Mouse (Mus musculus): ENCODE measurements around the gene Trim47. TPM values are rescaled to one million over a fixed set of nuclear protein-coding genes. Genes with fewer than 3 reads are reported as not detected.
A peak's percentile ranks its signal among the peaks of the same experiment; 100 is the strongest.
"Not testable (repeated sequence)": the region's sequence is repeated elsewhere in the genome, so short reads cannot be mapped to it uniquely, and the experiment has no call there.

Trim47 gene
- polyA plus RNA-seq, 1 experiment from 2014 or later: 5.3 TPM

DNA sequence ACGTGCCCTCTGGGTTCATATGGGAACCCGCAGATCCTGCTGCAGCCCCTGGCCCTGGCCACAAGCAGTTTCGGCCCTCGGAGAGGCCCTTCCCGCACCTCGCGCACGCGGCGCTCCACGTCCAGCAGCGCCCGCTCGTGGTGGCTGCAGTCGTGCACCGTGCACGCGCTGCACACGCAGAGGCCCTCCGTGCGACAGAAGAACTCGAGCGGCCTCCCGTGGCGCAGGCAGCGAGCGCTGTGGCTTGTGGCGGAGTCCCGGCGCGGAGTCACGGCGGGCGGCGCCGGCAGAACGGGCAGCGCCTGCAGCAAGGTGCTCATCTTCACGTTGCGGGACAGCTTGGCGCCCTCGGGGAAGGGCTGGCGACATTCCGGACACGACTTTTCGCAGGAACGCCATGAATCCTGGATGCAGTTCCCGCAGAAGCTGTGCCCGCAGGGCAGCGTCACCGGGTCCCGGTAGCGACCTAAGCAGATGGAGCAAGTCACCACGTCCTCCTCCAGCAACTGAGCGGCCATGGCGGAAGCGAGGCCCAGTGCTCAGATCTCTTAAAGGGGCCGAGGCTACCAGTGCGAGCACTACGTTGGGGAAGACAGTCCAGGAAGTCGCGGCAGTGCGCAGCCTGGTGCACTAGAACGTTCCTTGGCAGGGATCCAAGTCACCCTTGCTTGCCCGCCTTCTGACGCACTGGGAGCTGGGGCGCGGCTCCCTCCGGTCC, 3.6 kb upstream of the Trim47 start, which contains the start of gene Trim65:
Trim65 (minus strand) TSS at position 641 of the 718 bp plus-strand sequence.
- Histone ChIP-seq H3K27me3 (ENCODE audit: control insufficient read depth, insufficient read depth, low read length) (no peaks in the 10 kb centered on the region), H3K4me3 (replicated peaks; ENCODE audit: low read depth, low read length) (peak within 1 kb of the TSS; percentile 55), H3K36me3 (ENCODE audit: control insufficient read depth, insufficient read depth, low read length) (peaks cover 29% of the 10 kb centered on the region), H3K9me3 (ENCODE audit: control insufficient read depth, low read length) (no peaks in the 10 kb centered on the region), H3K27ac (replicated peaks; ENCODE audit: low read depth, low read length) (peak within 1 kb of the TSS; percentile 90), H3K4me2 (ENCODE audit: low read length) (peak within 1 kb of the TSS; percentile 70), H3K4me1 (ENCODE audit: control insufficient read depth, insufficient read depth, low read length) (peaks cover 10% of the 10 kb centered on the region; the same call in 1 of the 2 replicates), H3K9ac (replicated peaks; ENCODE audit: low read length) (peak within 1 kb of the TSS; percentile 71)
- 2% methylated on average over 69 of the region's 69 CpGs for WGBS
- DNase-seq: peak; percentile 95
- ATAC-seq (ENCODE audit: low FRiP score, low TSS enrichment): peak; percentile 84

DNA sequence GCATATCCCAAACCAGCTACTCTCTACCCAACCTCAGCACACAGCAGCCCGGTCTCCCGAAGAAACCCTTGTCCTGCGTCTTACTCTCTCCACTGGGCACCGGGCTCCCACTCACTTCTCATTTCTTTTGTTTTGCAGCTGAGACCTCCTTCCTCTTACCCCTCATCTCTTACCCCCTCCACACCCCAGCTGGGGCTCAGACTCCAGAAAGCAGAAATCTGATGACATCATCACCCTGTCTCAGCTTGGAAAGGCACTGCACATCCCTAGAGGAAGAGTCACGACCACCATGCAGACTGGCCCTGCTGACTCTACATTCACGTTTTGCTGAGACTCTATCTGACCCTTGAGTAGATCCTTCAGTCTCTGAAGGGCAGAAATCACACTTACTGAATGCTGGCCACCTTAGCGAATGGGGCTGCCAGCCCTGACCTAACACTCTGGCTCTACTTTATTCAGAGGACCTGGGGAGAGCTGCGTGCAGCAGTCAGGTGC, 3.0 kb upstream of the Trim47 start:
- 23% methylated on average over 8 of the region's 8 CpGs for WGBS
- Histone ChIP-seq H3K4me3 (replicated peaks; ENCODE audit: low read depth, low read length) (peak overlapping the region; percentile 55), H3K36me3 (ENCODE audit: control insufficient read depth, insufficient read depth, low read length) (peaks cover 31% of the 10 kb centered on the region), H3K27ac (replicated peaks; ENCODE audit: low read depth, low read length) (peak overlapping the region; percentile 90), H3K27me3 (ENCODE audit: control insufficient read depth, insufficient read depth, low read length) (no peaks in the 10 kb centered on the region), H3K4me1 (ENCODE audit: control insufficient read depth, insufficient read depth, low read length) (peaks cover 10% of the 10 kb centered on the region; the same call in 1 of the 2 replicates), H3K4me2 (ENCODE audit: low read length) (peak overlapping the region; percentile 70), H3K9me3 (ENCODE audit: control insufficient read depth, low read length) (no peaks in the 10 kb centered on the region), H3K9ac (replicated peaks; ENCODE audit: low read length) (peak overlapping the region; percentile 71)
- ATAC-seq (ENCODE audit: low FRiP score, low TSS enrichment) (peak; percentile 29), DNase-seq (peak; percentile 57)

DNA sequence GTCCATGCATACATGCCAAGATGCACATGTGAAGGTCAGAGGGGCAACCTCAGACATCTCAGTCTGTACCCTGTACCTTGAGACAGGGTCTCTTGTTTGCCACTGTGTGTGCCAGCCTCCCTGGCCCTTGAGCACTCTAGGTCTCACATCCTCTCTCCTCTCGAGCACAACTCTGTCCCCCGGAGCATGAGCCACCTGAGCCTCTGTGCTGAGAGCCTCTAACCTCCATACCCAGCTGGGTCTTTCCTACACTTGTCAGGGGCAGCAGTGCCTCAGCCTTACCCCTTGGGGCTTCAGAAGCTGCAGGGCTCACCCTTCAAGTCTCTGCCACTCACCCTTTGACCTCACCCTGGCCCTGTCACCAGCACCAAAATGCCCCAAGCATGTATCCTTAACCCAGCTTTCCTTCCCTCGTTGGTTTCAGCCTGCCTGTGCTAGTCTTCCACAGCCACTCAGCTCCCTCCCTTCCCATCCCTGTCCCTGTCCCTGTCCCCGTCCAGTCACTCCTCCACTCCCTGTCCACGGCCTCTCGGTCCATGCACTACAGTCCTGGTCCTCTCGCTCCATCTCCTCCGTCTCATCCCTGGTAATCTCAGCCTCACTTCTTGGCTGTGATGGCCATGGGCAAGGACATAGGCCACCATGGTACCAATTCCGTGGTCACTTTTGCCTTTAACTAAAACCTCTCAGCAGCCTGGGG, 2.2 kb upstream of the Trim47 start:
- 82% methylated on average over 9 of the region's 9 CpGs for WGBS
- no peaks in the 10 kb centered on the region for H3K27me3 ChIP-seq (ENCODE audit: control insufficient read depth, insufficient read depth, low read length)
- no peak for DNase-seq
- H3K9ac ChIP-seq (replicated peaks; ENCODE audit: low read length): no peak overlapping the region
- H3K27ac ChIP-seq (replicated peaks; ENCODE audit: low read depth, low read length): no peak overlapping the region
- H3K4me3 ChIP-seq (replicated peaks; ENCODE audit: low read depth, low read length): no peak overlapping the region
- H3K9me3 ChIP-seq (ENCODE audit: control insufficient read depth, low read length): no peaks in the 10 kb centered on the region
- H3K4me2 ChIP-seq (ENCODE audit: low read length): peak overlapping the region; percentile 70; the same call in 1 of the 2 replicates
- H3K36me3 ChIP-seq (ENCODE audit: control insufficient read depth, insufficient read depth, low read length): peaks cover 23% of the 10 kb centered on the region
- H3K4me1 ChIP-seq (ENCODE audit: control insufficient read depth, insufficient read depth, low read length): peaks cover 10% of the 10 kb centered on the region; the same call in 1 of the 2 replicates
- ATAC-seq (ENCODE audit: low FRiP score, low TSS enrichment): no peak

DNA sequence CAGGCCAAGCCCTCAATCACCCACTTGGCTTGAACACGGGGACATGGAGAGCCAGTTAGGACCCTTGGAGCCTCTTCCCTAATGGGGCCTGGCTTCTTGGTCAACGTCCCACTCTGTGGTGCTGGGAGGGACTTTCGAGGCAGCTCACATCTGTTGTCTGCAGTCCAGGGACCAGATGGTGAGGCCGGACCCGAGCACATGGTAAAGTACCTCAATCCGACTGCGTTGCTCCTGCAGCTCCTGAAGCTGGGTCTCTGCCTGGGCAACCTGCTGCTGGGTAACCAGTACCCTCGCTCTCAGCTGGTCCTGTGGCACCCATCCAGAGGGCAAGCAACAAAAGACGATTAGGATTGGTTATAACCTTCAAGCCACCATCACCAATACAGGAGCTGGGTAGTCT, 976 bp upstream of the Trim47 start:
- ATAC-seq (ENCODE audit: low FRiP score, low TSS enrichment): no peak
- Histone ChIP-seq H3K27me3 (ENCODE audit: control insufficient read depth, insufficient read depth, low read length) (no peaks in the 10 kb centered on the region), H3K4me3 (replicated peaks; ENCODE audit: low read depth, low read length) (no peak overlapping the region), H3K9ac (replicated peaks; ENCODE audit: low read length) (no peak overlapping the region), H3K36me3 (ENCODE audit: control insufficient read depth, insufficient read depth, low read length) (peaks cover 15% of the 10 kb centered on the region), H3K27ac (replicated peaks; ENCODE audit: low read depth, low read length) (no peak overlapping the region), H3K4me2 (ENCODE audit: low read length) (no peak overlapping the region), H3K9me3 (ENCODE audit: control insufficient read depth, low read length) (no peaks in the 10 kb centered on the region), H3K4me1 (ENCODE audit: control insufficient read depth, insufficient read depth, low read length) (peaks cover 10% of the 10 kb centered on the region; the same call in 1 of the 2 replicates)
- 76% methylated on average over 9 of the region's 9 CpGs for WGBS
- DNase-seq: no peak

DNA sequence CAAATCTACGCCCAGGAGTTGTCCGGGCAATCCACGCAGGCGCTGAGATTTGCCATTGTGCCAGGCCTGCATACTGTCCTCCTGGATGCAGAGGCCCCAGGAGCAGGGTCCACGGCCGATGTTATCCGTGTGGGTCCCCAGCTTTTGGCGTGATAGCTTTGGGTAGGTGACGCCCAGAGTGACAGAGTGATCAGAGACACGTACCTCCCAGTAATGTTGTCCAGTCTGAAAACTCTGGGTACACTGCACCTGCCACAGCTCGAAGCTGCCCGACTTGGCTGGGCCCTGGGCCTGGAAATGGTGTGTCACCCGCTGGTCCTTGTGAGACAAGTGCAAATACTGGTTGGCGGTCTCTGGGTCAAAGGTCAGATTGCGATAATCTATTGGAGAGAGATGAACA, 749 bp downstream of the Trim47 start:
- H3K27ac ChIP-seq (replicated peaks; ENCODE audit: low read depth, low read length): no peak overlapping the region
- DNase-seq (no peak), ATAC-seq (ENCODE audit: low FRiP score, low TSS enrichment) (no peak)
- H3K4me1 ChIP-seq (ENCODE audit: control insufficient read depth, insufficient read depth, low read length): peaks cover 10% of the 10 kb centered on the region; the same call in 1 of the 2 replicates
- WGBS: 95% methylated on average over 15 of the region's 15 CpGs
- no peaks in the 10 kb centered on the region for H3K27me3 ChIP-seq (ENCODE audit: control insufficient read depth, insufficient read depth, low read length)
- H3K9me3 ChIP-seq (ENCODE audit: control insufficient read depth, low read length): no peaks in the 10 kb centered on the region
- H3K4me3 ChIP-seq (replicated peaks; ENCODE audit: low read depth, low read length): no peak overlapping the region
- H3K9ac ChIP-seq (replicated peaks; ENCODE audit: low read length): no peak overlapping the region
- H3K36me3 ChIP-seq (ENCODE audit: control insufficient read depth, insufficient read depth, low read length): peaks cover 3% of the 10 kb centered on the region; the same call in 1 of the 2 replicates
- H3K4me2 ChIP-seq (ENCODE audit: low read length): no peak overlapping the region

DNA sequence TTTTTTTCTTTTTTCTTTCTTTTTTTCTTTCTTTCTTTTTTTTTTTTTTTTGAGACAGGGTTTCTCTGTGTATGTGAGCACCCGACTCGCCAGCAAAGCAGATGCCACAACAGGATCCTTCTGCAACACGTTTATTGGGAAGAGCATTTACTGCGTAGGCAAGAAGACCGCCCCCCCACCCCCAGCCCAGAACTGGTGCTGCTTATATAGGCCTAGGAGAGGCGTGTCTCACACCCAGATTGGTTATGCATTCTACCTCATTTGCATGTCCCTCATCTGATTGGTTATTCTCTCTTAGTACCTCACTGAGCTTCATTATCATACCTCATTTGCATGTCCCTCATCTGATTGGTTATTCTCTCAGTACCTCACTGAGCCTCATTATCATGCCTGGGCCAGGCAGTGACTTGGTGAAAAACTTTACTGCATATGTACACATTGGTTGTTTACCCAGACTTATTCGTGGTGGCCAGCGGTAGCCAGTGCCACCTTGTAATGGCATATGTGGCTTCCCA, 5.2 kb downstream of the Trim47 start:
- H3K36me3 ChIP-seq (ENCODE audit: control insufficient read depth, insufficient read depth, low read length); DNase-seq; H3K4me2 ChIP-seq (ENCODE audit: low read length); H3K4me3 ChIP-seq (replicated peaks; ENCODE audit: low read depth, low read length); H3K9me3 ChIP-seq (ENCODE audit: control insufficient read depth, low read length); H3K27me3 ChIP-seq (ENCODE audit: control insufficient read depth, insufficient read depth, low read length); H3K4me1 ChIP-seq (ENCODE audit: control insufficient read depth, insufficient read depth, low read length); ATAC-seq (ENCODE audit: low FRiP score, low TSS enrichment); H3K27ac ChIP-seq (replicated peaks; ENCODE audit: low read depth, low read length); H3K9ac ChIP-seq (replicated peaks; ENCODE audit: low read length): not testable (repeated sequence)
- WGBS: 91% methylated on average over 8 of the region's 8 CpGs

DNA sequence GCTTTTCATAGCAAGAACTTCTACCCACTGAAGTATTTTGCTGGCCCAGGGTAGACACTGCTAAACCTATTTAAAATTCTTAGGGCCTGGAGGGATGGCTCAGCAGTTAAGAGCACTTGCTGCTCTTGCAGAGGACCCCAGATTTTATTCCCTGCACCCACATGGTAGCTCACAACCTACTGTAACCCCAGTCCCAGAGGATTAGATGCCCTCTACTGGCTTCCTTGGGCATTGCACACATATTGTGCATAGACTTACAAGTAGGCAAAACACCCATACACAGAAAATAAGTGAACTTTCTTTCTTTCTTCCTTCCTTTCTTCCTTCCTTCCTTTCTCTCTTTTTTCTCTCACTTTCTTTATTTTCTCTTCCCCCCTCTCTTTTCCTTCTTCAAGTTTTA, 9.2 kb downstream of the Trim47 start:
- ATAC-seq (ENCODE audit: low FRiP score, low TSS enrichment): no peak
- no peaks in the 10 kb centered on the region for H3K4me1 ChIP-seq (ENCODE audit: control insufficient read depth, insufficient read depth, low read length)
- H3K27ac ChIP-seq (replicated peaks; ENCODE audit: low read depth, low read length): no peak overlapping the region
- no peaks in the 10 kb centered on the region for H3K9me3 ChIP-seq (ENCODE audit: control insufficient read depth, low read length)
- DNase-seq: no peak
- no peak overlapping the region for H3K4me2 ChIP-seq (ENCODE audit: low read length)
- H3K36me3 ChIP-seq (ENCODE audit: control insufficient read depth, insufficient read depth, low read length): no peaks in the 10 kb centered on the region
- H3K9ac ChIP-seq (replicated peaks; ENCODE audit: low read length): no peak overlapping the region
- H3K4me3 ChIP-seq (replicated peaks; ENCODE audit: low read depth, low read length): no peak overlapping the region
- H3K27me3 ChIP-seq (ENCODE audit: control insufficient read depth, insufficient read depth, low read length): no peaks in the 10 kb centered on the region

DNA sequence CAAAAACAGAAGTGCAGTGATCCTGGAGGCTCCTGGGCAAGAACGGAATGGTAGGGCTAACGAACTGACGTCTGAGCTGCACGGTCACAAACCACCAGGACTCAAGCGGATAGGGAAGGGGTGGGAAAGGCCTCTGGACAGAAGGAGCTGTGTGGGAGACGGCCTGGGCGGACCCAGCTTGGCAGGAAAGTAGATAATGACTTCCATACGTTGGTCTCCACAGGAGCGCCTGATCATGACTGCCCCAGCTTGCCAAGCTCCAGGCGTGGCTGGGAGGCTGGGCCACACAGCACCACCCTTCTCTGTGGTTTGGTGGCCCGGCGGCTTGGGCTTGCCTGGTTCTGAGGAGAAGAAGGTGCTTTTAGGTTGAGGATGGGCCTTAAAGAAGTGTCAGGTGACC, 9.8 kb downstream of the Trim47 start:
- Histone ChIP-seq H3K4me3 (replicated peaks; ENCODE audit: low read depth, low read length) (no peak overlapping the region), H3K27me3 (ENCODE audit: control insufficient read depth, insufficient read depth, low read length) (no peaks in the 10 kb centered on the region), H3K9me3 (ENCODE audit: control insufficient read depth, low read length) (no peaks in the 10 kb centered on the region), H3K9ac (replicated peaks; ENCODE audit: low read length) (no peak overlapping the region), H3K4me1 (ENCODE audit: control insufficient read depth, insufficient read depth, low read length) (no peaks in the 10 kb centered on the region), H3K4me2 (ENCODE audit: low read length) (no peak overlapping the region), H3K36me3 (ENCODE audit: control insufficient read depth, insufficient read depth, low read length) (no peaks in the 10 kb centered on the region), H3K27ac (replicated peaks; ENCODE audit: low read depth, low read length) (no peak overlapping the region)
- ATAC-seq (ENCODE audit: low FRiP score, low TSS enrichment): no peak
- 86% methylated on average over 12 of the region's 12 CpGs for WGBS
- no peak for DNase-seq
